28 mouse cellular contexts compared by ENCODE assay signal in genomic region chr2:12825902-12826301, GRCm38 (mm10).
"Had no signal": no experiment of that assay in that cellular context is flagged by ENCODE, and none has a peak within 500 bp of the region (broad histone marks: within the 10 kb centered on the region; RNA-seq: fewer than 3 reads in every experiment).

No protein-coding gene starts in this region.

- DNase-seq: left cerebral cortex, postnatal 4 days; liver; liver, embryonic 13.5 days; liver, postnatal 0 days; lung, adult 18-20 months; lung, adult 2 months; lung, embryonic 14.5 days; lung, postnatal 10 days; lung, postnatal 14 days; lung, postnatal 36 days; lung, postnatal 4 days; midbrain, embryonic 14.5 days had no signal

- H3K9me3 ChIP-seq: limb, embryonic 12.5 days; limb, embryonic 13.5 days; limb, embryonic 15.5 days; liver, embryonic 12.5 days; liver, embryonic 13.5 days; liver, embryonic 15.5 days; lung, embryonic 15.5 days; megakaryocyte, embryonic 14.5 days; midbrain, embryonic 10.5 days; midbrain, embryonic 12.5 days; midbrain, embryonic 13.5 days; midbrain, embryonic 15.5 days; neural tube, embryonic 12.5 days had no signal

- H3K36me3 ChIP-seq: limb, embryonic 12.5 days; limb, embryonic 13.5 days; limb, embryonic 15.5 days; liver, embryonic 12.5 days; liver, embryonic 13.5 days; liver, embryonic 15.5 days; lung, embryonic 15.5 days; midbrain, embryonic 10.5 days; midbrain, embryonic 12.5 days; midbrain, embryonic 13.5 days; midbrain, embryonic 15.5 days; neural tube, embryonic 12.5 days had no signal

- H3K4me3 ChIP-seq: limb, embryonic 12.5 days; limb, embryonic 13.5 days; limb, embryonic 15.5 days; liver, embryonic 12.5 days; liver, embryonic 13.5 days; liver, embryonic 15.5 days; lung, embryonic 15.5 days; megakaryocyte, embryonic 14.5 days; midbrain, embryonic 10.5 days; midbrain, embryonic 12.5 days; midbrain, embryonic 13.5 days; midbrain, embryonic 15.5 days; neural tube, embryonic 12.5 days had no signal

- H3K27ac ChIP-seq: limb, embryonic 12.5 days; limb, embryonic 13.5 days; limb, embryonic 15.5 days; liver, embryonic 12.5 days; liver, embryonic 13.5 days; liver, embryonic 14.5 days; liver, embryonic 15.5 days; lung, embryonic 15.5 days; macrophage; midbrain, embryonic 10.5 days; midbrain, embryonic 12.5 days; midbrain, embryonic 13.5 days; midbrain, embryonic 15.5 days; neural tube, embryonic 12.5 days had no signal

- H3K4me1 ChIP-seq: limb, embryonic 12.5 days; limb, embryonic 13.5 days; limb, embryonic 15.5 days; liver, embryonic 12.5 days; liver, embryonic 13.5 days; liver, embryonic 15.5 days; lung, embryonic 15.5 days; megakaryocyte, embryonic 14.5 days; midbrain, embryonic 10.5 days; midbrain, embryonic 12.5 days; midbrain, embryonic 13.5 days; midbrain, embryonic 15.5 days; neural tube, embryonic 12.5 days had no signal

- H3K9ac ChIP-seq: limb, embryonic 12.5 days; limb, embryonic 13.5 days; limb, embryonic 15.5 days; liver, embryonic 12.5 days; liver, embryonic 13.5 days; liver, embryonic 14.5 days; liver, embryonic 15.5 days; liver, postnatal 0 days; lung, embryonic 14.5 days; lung, embryonic 15.5 days; midbrain, embryonic 12.5 days; midbrain, embryonic 13.5 days; midbrain, embryonic 15.5 days; neural tube, embryonic 12.5 days had no signal

- H3K27me3 ChIP-seq: limb, embryonic 12.5 days; limb, embryonic 13.5 days; limb, embryonic 15.5 days; liver, embryonic 12.5 days; liver, embryonic 13.5 days; liver, embryonic 15.5 days; lung, embryonic 15.5 days; midbrain, embryonic 12.5 days; midbrain, embryonic 13.5 days; midbrain, embryonic 15.5 days; neural tube, embryonic 12.5 days had no signal

- H3K4me2 ChIP-seq: limb, embryonic 12.5 days; limb, embryonic 13.5 days; limb, embryonic 15.5 days; liver, embryonic 11.5 days; liver, embryonic 12.5 days; liver, embryonic 13.5 days; liver, embryonic 15.5 days; lung, embryonic 14.5 days; lung, embryonic 15.5 days; midbrain, embryonic 11.5 days; midbrain, embryonic 12.5 days; midbrain, embryonic 13.5 days; midbrain, embryonic 15.5 days; neural tube, embryonic 12.5 days had no signal
